Comparison of ENCODE assay signal across 20 mouse cellular contexts in the genomic region with DNA sequence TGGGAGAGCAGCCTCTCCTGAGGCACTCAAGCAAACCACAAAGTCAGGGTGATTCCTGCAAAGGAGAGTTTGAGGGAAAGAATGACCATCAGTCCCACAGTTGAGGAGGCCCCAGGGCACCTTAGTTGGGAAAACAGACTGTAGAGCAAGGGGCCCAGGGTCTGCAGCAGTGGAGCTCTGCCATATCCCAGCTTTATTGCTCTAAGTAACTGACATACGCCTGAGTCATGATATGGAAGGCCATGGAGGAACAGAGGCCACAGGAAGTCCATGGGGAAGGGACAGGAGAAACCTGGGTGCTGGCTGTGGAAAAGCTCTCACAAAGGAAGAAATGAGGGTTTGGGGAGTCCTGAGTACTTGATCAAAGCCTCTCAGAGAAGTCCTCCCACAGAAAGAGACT.
DNase-seq lines count a peak whose midpoint lies in the region; ATAC-seq and TF ChIP-seq lines count a peak whose summit lies in the region.
"Had no signal": no experiment of that assay in that cellular context is flagged by ENCODE, and none has a peak within 500 bp of the region (broad histone marks: within the 10 kb centered on the region; RNA-seq: fewer than 3 reads in every experiment).

No protein-coding gene starts in this region.

- DNase-seq in forebrain, embryonic 10.5 days (ENCODE audit: extremely low spot score, low spot score): no peak
- DNase-seq in lung, embryonic 14.5 days: no peak
- DNase-seq in lung, postnatal 36 days: no peak
- DNase-seq in ovary, postnatal 14 days (ENCODE audit: low spot score): no peak
- no peak for DNase-seq in frontal cortex, postnatal 36 days (ENCODE audit: low spot score in 2 of 2)
- DNase-seq: adrenal gland, adult 2 months; cerebellum, postnatal 25 days; gastrocnemius, postnatal 25 days; layer of hippocampus, adult 9-11 months; liver; spleen, adult 18-20 months; thymus, postnatal 36 days had no signal

- no peak for TF ChIP-seq CTCF in lung, embryonic 14.5 days (IDR thresholded peaks at IDR 0.05; ENCODE audit: low read depth)

- no peak for ATAC-seq in forebrain, embryonic 15.5 days (replicated peaks)
- 0 out of 2 replicates have a peak, but pooled peaks have one; percentile 7 for ATAC-seq in lung, embryonic 14.5 days (ENCODE audit: insufficient read depth)
- peak; percentile 80 for ATAC-seq in intestine, embryonic 16.5 days
- ATAC-seq in stomach, embryonic 16.5 days (ENCODE audit: insufficient read depth, low FRiP score): no peak
- ATAC-seq: CD4-positive, CD25-positive, alpha-beta regulatory T cell, adult 4 months; hindbrain, postnatal 0 days; midbrain, embryonic 16.5 days had no signal

- H3K36me3 ChIP-seq in forebrain, embryonic 10.5 days (replicated peaks): peaks cover 24% of the 10 kb centered on the region
- H3K36me3 ChIP-seq in forebrain, embryonic 15.5 days: no peaks in the 10 kb centered on the region
- H3K36me3 ChIP-seq in lung, embryonic 14.5 days (ENCODE audit: insufficient read depth): no peaks in the 10 kb centered on the region
- no peaks in the 10 kb centered on the region for H3K36me3 ChIP-seq in intestine, embryonic 16.5 days (ENCODE audit: control insufficient read depth, insufficient read depth, low read length)
- H3K36me3 ChIP-seq in stomach, embryonic 16.5 days (ENCODE audit: control insufficient read depth, insufficient read depth, low read length): no peaks in the 10 kb centered on the region
- H3K36me3 ChIP-seq: heart, embryonic 12.5 days had no signal

- peaks cover 2% of the 10 kb centered on the region; the same call in 1 of the 2 replicates for H3K27me3 ChIP-seq in forebrain, embryonic 10.5 days (ENCODE audit: poor library complexity, severe bottlenecking)
- H3K27me3 ChIP-seq in forebrain, embryonic 15.5 days: no peaks in the 10 kb centered on the region
- H3K27me3 ChIP-seq in lung, embryonic 14.5 days (ENCODE audit: insufficient read depth, low read length): no peaks in the 10 kb centered on the region
- H3K27me3 ChIP-seq in intestine, embryonic 16.5 days (replicated peaks; ENCODE audit: control insufficient read depth, insufficient read depth, low read length): no peaks in the 10 kb centered on the region
- no peaks in the 10 kb centered on the region for H3K27me3 ChIP-seq in stomach, embryonic 16.5 days (ENCODE audit: control insufficient read depth, insufficient read depth, low read length)
- H3K27me3 ChIP-seq: heart, embryonic 12.5 days had no signal

- H3K27ac ChIP-seq in forebrain, embryonic 10.5 days: peak overlapping the region; percentile 8; the same call in 1 of the 2 replicates
- H3K27ac ChIP-seq in forebrain, embryonic 15.5 days (replicated peaks): no peak overlapping the region
- peak overlapping the region; percentile 63 for H3K27ac ChIP-seq in lung, embryonic 14.5 days (ENCODE audit: low read depth)
- H3K27ac ChIP-seq in intestine, embryonic 16.5 days (ENCODE audit: low read length): peak overlapping the region; percentile 79
- H3K27ac ChIP-seq in stomach, embryonic 16.5 days (ENCODE audit: low read length): peak overlapping the region; percentile 62
- H3K27ac ChIP-seq: hindbrain, postnatal 0 days had no signal

- 88% methylated on average over 1 of the region's 1 CpGs for WGBS in forebrain, embryonic 10.5 days
- WGBS in forebrain, embryonic 15.5 days: 89% methylated on average over 1 of the region's 1 CpGs
- 92% methylated on average over 1 of the region's 1 CpGs for WGBS in lung, embryonic 14.5 days
- 58% methylated on average over 1 of the region's 1 CpGs for WGBS in intestine, embryonic 16.5 days
- WGBS in stomach, embryonic 16.5 days: 76% methylated on average over 1 of the region's 1 CpGs

- H3K4me2 ChIP-seq in forebrain, embryonic 15.5 days (replicated peaks): no peak overlapping the region
- H3K4me2 ChIP-seq in lung, embryonic 14.5 days: peak overlapping the region; percentile 20; the same call in 1 of the 2 replicates
- H3K4me2 ChIP-seq in intestine, embryonic 16.5 days (ENCODE audit: low read depth, low read length): peak overlapping the region; percentile 6; the same call in 1 of the 2 replicates
- H3K4me2 ChIP-seq in stomach, embryonic 16.5 days (ENCODE audit: low read depth, low read length): no peak overlapping the region
- H3K4me2 ChIP-seq: heart, embryonic 12.5 days had no signal

- H3K9me3 ChIP-seq in forebrain, embryonic 10.5 days: no peaks in the 10 kb centered on the region
- H3K9me3 ChIP-seq in forebrain, embryonic 15.5 days: no peaks in the 10 kb centered on the region
- no peaks in the 10 kb centered on the region for H3K9me3 ChIP-seq in lung, embryonic 14.5 days (ENCODE audit: low read depth, low read length)
- H3K9me3 ChIP-seq in intestine, embryonic 16.5 days (ENCODE audit: control insufficient read depth, low read length): no peaks in the 10 kb centered on the region
- H3K9me3 ChIP-seq in stomach, embryonic 16.5 days (replicated peaks; ENCODE audit: control insufficient read depth, low read length): no peaks in the 10 kb centered on the region
- H3K9me3 ChIP-seq: heart, embryonic 12.5 days had no signal

- H3K9ac ChIP-seq in forebrain, embryonic 15.5 days (replicated peaks): no peak overlapping the region
- no peak overlapping the region for H3K9ac ChIP-seq in lung, embryonic 14.5 days
- no peak overlapping the region for H3K9ac ChIP-seq in intestine, embryonic 16.5 days (ENCODE audit: low read depth, low read length)
- no peak overlapping the region for H3K9ac ChIP-seq in stomach, embryonic 16.5 days (ENCODE audit: low read length)
- H3K9ac ChIP-seq: heart, embryonic 12.5 days had no signal

- no peak overlapping the region for H3K4me3 ChIP-seq in forebrain, embryonic 10.5 days
- H3K4me3 ChIP-seq in forebrain, embryonic 15.5 days: no peak overlapping the region
- no peak overlapping the region for H3K4me3 ChIP-seq in lung, embryonic 14.5 days (ENCODE audit: low read depth, low read length)
- H3K4me3 ChIP-seq in intestine, embryonic 16.5 days (ENCODE audit: low read length): no peak overlapping the region
- no peak overlapping the region for H3K4me3 ChIP-seq in stomach, embryonic 16.5 days (replicated peaks; ENCODE audit: low read length)
- H3K4me3 ChIP-seq: heart, embryonic 12.5 days; megakaryocyte, embryonic 14.5 days had no signal

- H3K4me1 ChIP-seq in forebrain, embryonic 10.5 days: peaks cover 30% of the 10 kb centered on the region
- H3K4me1 ChIP-seq in forebrain, embryonic 15.5 days: 0 out of 2 replicates have a peak, but pooled peaks cover 6% of the 10 kb centered on the region
- H3K4me1 ChIP-seq in lung, embryonic 14.5 days (ENCODE audit: insufficient read depth): 0 out of 2 replicates have a peak, but pooled peaks cover 4% of the 10 kb centered on the region
- H3K4me1 ChIP-seq in intestine, embryonic 16.5 days (ENCODE audit: control insufficient read depth, insufficient read depth, low read length): peaks cover 20% of the 10 kb centered on the region
- H3K4me1 ChIP-seq in stomach, embryonic 16.5 days (ENCODE audit: control insufficient read depth, insufficient read depth, low read length): peaks cover 11% of the 10 kb centered on the region

Comparison
In these comparisons a context has a peak if more than half of its experiments do, and no peak if none do; other contexts are left out.
1. ATAC-seq: peak in lung, embryonic 14.5 days (single experiment) and intestine, embryonic 16.5 days (single experiment); none in forebrain, embryonic 15.5 days (single experiment) and stomach, embryonic 16.5 days (single experiment).
2. H3K4me2 ChIP-seq: peak in lung, embryonic 14.5 days (single experiment) and intestine, embryonic 16.5 days (single experiment); none in forebrain, embryonic 15.5 days (single experiment) and stomach, embryonic 16.5 days (single experiment).